Mouse (Mus musculus) MEL-GATA-1-ER (cell line): ENCODE data around the gene Adamtsl4.
"Not testable (repeated sequence)": the region's sequence is repeated elsewhere in the genome, so short reads cannot be mapped to it uniquely, and the experiment has no call there.

ENCODE experiments used
- DNase-seq: peaks from one replicate; pipeline ENCODE4 v3.0.0-alpha.2; 2012; ENCODE audit warnings: low read depth; ENCODE audit errors: extremely low read depth

Gene Adamtsl4

DNA sequence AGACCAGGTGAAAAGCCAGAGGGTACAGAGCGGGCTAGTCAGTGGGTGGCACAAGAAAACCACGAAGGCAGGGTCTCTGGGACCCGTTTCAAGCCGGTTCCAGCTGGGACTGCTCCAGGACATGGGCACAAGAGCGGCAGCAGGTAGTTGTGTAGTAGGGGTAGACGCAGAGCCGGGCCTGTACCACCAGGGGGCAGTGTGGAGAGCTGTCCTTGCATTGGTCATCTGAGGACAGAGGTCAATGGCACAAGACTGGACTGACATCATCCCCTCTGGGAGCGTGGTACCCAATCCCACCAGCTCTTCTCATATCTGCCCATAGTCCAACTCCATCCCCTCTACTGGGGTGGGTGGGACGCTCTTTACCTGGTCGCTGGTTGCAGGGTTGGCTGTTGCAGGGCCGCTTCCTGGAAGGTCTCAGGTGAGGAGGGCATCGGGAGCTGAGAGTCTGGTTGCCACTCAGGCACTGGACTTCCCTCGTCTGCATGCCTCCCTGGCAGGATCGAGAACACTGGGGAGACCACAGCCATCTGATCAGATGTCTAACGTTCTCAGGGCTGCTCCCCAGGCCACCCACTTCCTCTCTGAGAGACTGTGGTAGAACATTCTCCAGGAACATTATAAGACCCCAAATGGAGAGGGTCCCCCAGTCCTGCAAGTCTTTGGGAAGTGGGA lies 10.8 kb downstream of the Adamtsl4 start:
- DNase-seq = no peak

DNA sequence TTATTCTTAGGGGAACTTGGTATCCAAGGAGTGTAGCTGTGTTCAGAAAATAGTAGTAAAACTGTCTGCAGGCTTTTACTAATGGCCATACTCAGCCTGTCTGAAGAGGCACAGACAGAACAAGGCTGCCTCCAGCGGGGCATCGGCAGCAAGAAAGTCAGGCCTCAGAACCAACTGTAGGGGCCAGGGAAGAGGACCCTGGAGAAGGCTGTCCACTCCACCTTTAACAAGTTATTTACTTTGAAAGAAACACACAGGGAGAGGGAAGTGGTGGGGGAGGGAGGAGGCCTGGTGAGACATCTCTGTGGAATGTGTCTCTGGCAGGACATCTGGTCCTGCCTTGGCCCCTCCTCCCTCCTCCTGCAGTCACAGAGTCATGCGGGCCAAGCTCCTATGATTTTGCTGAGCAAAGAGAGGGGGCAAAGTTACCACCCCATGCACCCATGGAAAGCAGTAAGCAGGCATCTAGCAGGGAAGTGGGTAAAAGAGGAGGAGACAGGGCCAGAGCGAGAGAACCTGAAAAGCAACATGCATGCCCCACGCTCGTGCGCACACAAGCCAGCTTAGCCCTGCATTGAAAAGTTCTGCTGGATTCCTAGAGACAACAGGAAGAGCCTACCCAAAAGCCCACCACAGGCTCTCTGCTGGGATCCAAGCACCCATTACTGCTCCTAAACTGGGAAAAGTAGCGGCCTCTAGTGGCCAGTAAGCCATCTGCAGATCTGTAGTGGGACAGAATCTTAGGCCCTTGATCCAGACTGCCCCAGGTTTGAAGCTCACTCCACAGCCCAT lies 12.2 kb downstream of the Adamtsl4 start:
- peak; percentile 90 for DNase-seq

DNA sequence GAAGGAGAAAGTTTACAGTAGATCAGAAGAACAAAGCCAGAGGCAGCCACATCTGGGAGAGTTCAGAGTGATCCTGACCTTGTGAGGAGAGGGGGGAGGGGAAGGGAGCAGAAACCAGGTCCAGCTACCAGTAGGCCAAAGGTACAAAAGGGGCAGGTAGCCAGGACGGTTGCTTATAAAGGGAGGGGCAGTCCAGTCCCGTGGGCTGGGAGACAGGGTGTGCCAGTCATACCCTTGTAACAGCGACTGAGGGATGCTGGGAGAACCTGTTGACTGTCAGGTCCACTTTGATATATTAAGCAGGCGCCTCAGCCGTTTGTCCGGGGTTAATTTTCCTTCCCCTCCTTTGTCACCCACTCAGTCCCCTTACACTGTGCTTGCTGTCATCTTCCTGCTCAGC lies 12.9 kb downstream of the Adamtsl4 start:
- no peak for DNase-seq

DNA sequence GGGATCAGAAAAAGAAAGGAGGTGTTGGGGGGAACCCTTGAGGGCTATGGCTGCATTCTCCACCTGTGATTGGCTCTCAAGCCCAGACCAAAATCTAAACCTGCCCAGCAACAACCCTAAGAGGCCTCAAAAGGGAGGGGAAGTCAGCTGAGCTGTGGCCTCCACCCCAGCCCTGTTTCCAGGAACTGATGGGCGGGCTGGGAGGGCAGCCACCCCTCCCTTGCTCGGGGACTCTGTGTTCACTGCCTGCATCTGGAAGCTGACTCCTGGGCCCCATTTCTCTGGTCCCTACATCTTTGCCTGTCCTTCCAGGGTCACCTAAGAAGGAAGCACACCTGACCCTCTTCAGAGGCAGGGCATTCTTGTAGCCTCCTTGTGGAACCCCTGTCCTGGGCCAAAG lies 13.5 kb downstream of the Adamtsl4 start:
- DNase-seq = peak; percentile 100

DNA sequence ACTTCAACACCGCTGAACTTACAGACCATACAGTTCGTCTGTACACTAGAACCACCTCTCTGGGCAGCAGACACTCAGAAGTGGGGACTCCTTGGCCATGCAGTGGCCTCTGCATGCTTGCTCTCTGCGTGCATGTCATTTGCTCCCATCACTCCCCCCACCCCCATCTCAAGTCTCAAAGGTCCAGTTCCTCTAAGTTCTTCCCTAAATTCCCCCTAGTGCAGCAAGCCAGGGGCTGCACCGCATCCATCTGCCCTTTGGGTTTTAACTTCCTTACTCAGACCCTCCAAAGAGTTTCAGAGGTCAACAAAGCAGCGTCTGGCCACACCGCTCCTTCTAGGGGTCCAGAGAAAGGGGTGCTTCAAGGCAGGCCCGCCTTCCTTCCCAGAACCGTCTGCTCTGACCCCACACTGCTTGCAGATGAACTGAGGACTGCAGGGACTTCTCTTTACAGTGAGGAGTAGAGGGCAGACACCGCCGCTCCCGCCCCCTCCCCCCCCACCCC lies 14.0 kb downstream of the Adamtsl4 start:
- peak; percentile 74 for DNase-seq

DNA sequence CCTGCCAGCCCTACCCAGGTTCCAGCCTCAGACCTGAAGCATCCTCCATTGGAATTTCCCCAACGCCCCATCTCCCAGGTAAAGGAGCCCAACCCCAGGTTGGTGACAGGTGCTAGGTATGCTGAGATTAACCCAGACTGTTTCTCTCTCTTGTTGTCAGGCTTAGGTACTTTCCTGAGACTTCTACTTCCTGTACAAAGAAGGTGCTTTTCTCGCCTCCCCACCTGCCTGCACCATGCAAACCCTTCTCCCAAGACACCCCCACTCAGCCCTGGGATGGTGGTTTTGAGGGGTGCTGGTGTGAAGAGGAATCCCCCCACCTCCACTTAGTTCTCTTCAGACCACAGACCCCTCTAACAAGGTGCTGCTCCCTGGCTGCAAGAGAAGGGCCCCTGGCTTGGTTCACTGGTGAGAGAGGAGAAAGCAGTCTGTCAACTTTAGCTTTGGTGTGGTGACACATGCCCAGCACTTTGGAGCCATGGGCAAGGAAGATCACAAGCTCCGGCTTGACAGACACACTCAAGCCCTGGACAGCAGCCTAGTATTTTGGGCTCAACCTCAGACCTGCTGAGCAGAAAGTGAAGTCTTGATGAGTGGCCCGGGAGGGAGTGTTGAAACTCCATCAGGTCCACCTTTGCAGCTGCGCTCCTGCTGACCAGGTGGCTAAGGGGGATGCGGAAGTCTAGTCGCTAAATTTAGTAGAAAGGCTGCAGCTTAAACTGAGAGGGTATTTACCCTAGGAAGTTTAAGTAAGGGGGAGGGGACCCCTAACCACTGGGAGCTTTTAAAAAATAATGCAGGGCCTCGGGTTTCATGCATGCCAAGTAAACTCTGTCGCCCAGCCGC lies 14.6 kb downstream of the Adamtsl4 start:
- no peak for DNase-seq

DNA sequence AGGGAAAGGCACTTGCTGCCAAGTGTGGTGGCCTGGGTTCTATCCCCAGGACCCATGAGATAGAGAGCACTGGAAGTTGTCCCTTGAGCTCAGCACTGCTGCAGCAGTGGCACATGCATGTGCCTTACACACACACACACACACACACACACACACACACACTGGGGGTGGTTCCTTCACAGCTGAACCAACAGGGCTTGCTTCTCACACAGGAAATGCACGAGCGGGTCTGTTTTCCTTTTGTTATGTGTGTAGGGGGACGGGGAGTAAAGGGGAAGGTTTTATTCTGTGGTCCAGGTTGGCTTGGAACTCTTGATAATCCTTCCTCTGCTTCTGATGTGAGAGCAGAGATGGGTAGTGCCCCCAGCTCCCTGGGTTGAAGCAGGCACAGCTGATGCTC lies 15.3 kb downstream of the Adamtsl4 start:
- no peak for DNase-seq

DNA sequence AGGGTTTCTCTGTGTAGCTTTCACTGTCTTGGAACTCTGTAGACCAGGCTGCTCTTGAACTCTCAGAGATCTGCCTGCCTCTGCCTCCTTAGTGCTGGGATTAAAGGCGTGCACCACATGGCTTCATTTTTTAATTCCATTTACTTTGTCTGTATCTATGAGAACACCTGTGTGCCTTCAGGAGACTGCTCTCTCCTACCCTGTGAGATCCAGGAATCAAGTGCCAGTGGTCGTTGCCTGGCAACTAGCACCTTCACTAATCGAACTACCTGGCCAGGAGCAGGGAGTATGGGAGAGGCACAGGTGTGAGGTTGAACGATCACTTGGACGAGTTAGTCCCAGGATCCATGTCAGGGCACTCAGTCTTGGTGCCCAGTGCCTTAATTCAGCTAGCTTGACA lies 16.5 kb downstream of the Adamtsl4 start:
- DNase-seq = no peak

DNA sequence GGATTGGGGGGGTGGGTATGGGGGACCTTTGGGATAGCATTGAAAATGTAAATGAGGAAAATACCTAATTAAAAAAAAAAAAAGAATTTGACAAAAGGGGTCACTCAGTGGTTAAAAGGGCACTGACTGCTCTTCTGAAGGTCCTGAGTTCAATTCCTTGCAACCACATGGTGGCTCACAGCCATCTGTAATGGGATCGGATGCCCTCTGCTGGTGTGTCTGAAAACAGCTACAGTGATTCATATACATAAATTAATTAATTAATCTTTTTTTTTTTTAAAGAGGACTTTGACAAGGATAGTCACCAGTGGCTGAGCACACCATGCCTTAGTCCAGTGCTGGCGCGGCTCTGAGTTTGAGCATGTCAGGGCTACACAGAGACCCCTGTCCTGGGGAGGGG lies 17.3 kb downstream of the Adamtsl4 start:
- DNase-seq = not testable (repeated sequence)

DNA sequence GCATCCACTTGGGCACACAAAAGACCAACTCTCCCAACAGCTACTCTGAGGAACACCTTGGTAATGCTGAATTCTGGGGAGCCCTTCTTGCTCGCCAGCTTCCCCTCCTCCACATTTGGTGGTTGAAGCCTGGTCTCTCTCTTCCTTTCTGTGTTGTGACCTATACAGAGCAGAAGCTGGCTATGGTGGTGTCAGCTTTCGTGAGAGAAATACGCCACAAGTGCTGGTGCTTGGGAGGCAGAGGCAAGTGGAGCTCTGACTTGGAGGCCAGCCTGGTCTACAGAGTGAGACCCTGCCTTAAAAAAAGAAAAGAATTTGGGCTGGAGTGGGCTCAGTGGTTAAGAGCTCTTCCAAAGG lies 18.4 kb downstream of the Adamtsl4 start:
- DNase-seq = no peak

DNA sequence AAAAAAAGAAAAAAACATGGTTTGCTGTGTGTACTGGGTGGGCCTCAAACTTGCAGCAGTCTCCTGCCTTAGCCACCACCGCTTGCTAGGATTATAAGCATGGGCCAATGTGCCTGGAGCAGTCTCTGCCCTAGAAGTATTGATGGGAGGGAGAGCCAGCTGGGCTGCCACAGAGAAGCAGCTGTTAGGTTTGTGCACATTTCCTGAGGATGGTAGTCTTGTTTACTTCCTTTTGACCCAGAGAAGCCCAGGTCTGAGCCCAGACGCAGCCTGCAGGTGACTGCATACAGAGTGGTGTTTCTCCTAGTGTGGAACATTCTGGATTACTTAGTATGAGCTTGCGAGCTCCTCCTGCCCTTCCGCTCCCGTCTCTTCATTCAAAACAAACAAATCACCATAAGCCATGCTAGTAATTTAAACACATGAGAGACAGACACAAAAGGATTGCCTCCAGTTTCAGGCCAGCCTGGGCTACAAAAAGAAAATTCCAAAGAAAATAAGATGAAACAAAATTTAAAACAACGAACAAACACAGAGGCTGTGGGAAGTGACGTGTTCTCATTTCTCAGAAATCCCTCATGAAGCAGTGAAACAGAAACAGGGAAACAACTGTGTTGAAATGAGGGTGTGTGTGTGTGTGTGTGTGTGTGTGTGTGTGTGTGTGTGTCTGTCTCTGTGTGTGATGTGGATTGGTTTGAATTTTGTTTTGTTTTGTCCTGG lies 19.0 kb downstream of the Adamtsl4 start:
- DNase-seq = no peak

DNA sequence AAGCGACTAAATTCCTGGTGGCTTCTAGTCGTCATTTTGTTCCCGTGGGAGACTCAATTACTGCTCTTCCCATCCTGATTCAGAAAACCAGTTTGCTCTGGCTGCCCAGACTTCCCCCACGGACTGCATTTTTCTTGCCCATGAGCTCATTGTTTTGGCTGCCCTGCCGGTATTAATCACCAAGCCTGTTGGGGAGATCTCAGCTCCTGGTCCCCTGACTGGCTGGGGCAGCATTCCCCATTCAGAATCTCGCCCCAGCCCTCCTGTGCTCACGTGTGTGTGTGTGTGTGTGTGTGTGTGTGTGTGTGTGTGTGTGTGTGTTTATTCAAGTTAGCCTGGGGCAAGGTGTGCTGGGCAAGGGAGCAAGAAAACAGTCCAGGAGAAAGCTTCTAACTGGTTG lies 19.7 kb downstream of the Adamtsl4 start:
- DNase-seq = no peak

DNA sequence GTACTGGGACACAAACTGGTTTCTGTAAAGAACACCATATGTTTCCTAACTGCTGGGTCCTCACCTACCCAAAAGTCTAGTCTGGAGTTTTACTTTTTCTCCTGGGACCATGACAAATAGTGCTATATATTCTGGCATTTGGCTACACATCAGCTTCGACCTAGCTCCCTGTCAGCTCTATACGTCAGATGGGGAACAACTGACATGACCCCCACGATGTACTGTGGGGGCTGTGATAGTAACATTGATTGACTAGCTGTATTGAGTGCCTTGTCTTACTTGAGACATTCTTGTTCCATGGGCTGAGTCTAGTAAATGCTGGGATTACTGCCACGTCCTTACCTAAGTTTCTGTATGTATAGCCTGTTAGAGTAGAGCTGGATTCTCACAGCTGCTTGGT lies 20.2 kb downstream of the Adamtsl4 start:
- DNase-seq = no peak

DNA sequence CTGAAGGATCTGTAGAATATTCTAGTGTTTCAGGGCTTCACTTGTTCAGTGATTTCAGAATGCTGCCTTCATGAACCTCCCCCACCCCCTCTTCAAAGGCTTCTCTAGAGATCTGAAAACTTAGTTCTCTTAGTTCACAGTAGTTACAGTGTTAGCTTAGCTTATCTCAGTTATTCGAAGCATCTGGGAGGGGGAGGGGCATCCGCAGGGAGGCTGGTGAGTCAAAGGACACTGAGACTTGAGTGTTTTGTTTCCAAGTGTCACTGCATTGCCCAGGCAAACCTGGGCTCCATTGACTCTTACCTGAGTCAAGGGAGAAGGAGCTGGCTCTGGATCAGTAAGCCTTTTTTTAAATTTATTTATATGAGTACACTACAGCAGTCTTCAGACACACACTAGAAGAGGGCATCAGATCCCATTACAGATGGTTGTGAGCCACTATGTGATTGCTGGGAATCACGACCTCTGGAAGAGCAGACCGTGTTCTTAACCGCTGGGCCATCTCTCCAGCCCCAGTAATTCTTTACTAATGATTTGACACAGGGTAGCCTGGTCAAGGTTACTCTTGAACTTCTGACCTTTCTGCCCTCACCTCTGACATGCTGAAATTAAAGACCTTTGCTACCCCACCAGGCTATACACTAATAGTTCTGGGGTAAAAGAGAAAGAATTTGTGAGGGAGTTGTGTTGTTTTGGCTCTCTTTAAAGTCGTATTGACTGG lies 21.4 kb downstream of the Adamtsl4 start:
- peak; percentile 90 for DNase-seq

DNA sequence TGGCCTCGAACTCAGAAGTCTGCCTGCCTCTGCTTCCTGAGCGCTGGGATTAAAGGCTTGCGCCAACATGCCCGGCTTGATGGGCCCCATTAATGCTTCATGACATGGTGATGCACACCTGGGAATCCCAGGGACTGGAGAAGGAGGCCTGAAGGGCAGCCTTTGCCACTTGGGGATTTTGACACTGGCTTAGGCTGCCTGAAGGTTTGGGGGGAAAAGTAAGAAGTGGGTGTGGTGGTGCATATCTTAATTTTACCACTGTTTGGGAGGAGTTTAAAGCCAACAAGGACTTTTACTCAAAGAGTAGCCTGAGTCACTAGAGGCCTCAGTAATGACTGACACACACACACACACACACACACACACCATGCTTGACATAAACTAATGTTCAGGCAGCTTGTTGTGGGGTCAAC lies 22.8 kb downstream of the Adamtsl4 start:
- DNase-seq = no peak

DNA sequence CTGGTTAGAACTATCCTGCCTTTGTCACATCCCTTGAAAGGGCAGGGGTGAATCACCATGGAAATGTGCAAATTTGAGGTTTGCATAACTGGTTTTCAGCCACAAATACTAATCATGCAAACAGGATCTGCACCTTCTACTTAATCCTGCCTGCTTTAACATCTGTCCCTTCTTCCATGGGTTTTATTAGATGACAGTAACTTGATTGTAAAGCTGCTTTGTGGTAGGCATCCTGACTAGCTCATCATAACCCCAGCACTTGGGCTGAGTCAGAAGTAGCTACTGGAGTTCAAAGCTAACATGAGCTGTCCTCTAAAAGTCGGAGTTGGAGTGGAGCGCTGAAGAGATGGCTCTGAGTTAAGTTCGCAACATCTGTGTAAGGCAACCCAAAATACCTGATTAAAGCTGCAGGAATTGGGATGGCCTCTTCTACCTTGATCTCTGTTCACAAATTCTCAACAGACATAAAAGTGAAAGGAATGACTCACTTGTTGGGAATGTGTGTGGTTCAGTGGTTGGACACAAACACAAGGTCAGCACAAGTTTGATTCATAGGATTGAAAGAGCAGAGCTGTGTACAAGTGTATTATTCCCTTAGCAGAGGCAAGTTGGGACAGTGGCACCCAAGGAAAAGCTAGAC lies 23.6 kb downstream of the Adamtsl4 start:
- no peak for DNase-seq

DNA sequence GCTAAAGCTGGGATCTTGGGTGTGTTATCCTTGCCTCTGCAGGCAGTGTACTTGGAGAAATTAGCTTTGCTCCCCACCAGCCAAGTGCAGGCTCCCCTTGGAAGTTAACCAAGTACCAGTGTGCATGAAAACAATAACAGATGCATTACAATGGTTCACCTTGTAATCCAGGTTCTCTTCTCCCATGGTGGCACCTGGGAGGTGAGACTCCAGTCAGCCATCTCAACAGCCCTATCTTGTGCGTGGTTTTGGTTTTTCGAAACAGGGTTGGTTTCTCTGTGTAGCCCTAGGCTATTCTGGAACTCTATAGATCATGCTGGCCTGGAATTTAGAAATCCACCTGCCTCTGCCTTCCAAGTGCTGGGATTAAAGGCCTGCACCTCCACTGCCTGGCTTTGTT lies 24.2 kb downstream of the Adamtsl4 start:
- DNase-seq = no peak

DNA sequence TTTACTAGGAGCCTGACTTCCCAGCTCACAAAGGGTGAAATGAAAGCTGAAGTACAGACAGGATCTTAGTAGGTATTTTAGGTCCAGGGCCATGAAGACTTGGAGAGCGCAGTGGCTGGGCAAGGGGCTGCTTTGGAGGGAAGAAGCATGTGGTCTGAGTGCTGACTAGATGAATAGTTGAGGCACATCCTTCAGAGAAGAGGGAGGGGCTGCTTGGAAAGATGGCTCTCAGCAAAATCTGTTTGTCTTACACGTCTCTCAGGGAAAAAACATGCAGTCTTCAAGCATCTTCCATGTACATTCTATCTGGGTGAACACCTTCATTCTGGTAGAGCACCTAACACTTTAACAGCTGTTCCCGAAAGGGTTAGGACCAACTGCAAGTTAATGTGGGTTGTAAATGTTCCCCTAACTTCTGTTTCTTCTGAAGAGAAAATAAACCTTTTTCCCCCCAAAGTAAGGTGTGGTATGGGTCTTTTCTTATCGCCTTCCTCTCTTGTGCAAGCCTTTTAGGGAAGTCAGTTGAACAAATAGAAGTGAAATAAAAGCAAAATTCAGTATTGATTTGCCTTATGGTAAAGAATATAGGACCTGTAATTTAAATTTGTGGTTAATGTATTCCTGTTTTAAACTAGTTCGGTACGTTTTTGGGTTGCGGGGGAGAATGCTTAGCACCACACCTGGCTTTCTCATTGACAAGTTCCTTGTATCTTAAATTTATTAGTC lies 24.8 kb downstream of the Adamtsl4 start:
- DNase-seq = no peak

DNA sequence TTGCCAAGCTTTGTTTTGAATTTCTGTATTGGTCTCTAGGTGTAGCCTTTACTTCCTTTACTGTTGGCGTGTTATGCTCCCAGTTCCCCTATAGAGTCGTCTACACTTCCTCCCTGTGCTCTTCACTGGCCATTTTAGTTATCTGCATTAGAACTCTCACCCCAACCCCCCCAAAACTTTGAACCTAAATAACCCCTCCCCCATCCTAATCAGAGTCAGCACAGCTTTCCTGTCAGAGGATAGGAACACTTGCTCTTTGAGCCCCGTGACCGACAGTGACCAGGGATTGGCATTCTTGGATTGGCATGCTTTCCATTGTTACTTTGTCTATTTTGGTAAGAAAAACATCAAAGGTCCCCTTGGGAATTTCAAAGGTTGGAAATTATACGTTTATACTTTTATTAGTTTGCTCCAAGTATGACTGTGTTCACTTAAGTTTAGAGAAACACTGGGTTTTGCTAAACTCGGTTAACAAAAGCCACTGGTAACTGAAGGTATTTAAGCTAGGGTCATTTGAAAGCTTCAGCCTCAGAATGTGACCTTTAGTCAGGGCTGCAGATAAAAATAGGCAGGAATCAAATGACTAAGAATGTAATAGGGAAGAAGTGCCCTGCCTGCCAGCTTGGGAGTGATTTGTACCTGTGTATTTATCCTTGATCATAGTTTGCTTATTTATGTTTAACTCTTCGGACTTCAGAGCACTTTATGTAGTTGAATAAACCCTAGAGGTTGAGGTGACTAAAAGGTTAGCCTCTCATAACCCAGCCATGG lies 25.6 kb downstream of the Adamtsl4 start:
- DNase-seq = peak; percentile 91
